Mouse (Mus musculus) MEL (cell line): ENCODE data around the gene Zswim5. TPM values are rescaled to one million over a fixed set of nuclear protein-coding genes. Genes with fewer than 3 reads are reported as not detected.

Source experiments
- DNase-seq: peaks from one replicate; pipeline ENCODE4 v3.0.0; 2011; ENCODE audit warnings: low read depth, low spot score
- H3K27ac ChIP-seq: 2 replicates; pipeline ENCODE4 v1.5.1; 2012; ENCODE audit warnings: low read depth, mild to moderate bottlenecking, control low read depth, low read length, moderate library complexity; ENCODE audit not compliant: control insufficient read depth
- H3K27me3 ChIP-seq, 2 experiments: fragments of 150-350 bp in 1 of 2; sonication (generic) in 1 of 2; 2 replicates each; pipeline ENCODE4 v1.6.1; 2012; ENCODE audit warnings: low read length in 2 of 2, mild to moderate bottlenecking in 2 of 2, improper control_type of control experiment in 1 of 2, moderate library complexity in 1 of 2; ENCODE audit not compliant: insufficient read depth in 2 of 2, control insufficient read depth in 1 of 2
- H3K36me3 ChIP-seq, 2 experiments: 2 replicates each; pipeline ENCODE4 v1.6.1; 2012 to 2014; ENCODE audit warnings: low read length in 2 of 2, improper control_type of control experiment in 1 of 2, inconsistent platforms in 1 of 2, mild to moderate bottlenecking in 1 of 2; ENCODE audit not compliant: insufficient read depth in 2 of 2, control insufficient read depth in 1 of 2
- H3K4me1 ChIP-seq, 2 experiments: fragments of 150-350 bp in 1 of 2; sonication (generic) in 1 of 2; 2 replicates each; pipeline ENCODE4 v1.6.1; 2012; ENCODE audit warnings: low read length in 2 of 2, improper control_type of control experiment in 1 of 2, mild to moderate bottlenecking in 1 of 2; ENCODE audit not compliant: insufficient read depth in 2 of 2, control insufficient read depth in 1 of 2
- H3K4me3 ChIP-seq, 2 experiments: fragments of 150-350 bp in 1 of 2; sonication (generic) in 1 of 2; 2 replicates each; pipeline ENCODE4 v1.5.1; 2012; ENCODE audit warnings: low read depth in 2 of 2, low read length in 2 of 2, mild to moderate bottlenecking in 2 of 2, moderate library complexity in 2 of 2, control low read depth in 1 of 2, improper control_type of control experiment in 1 of 2; ENCODE audit not compliant: control insufficient read depth in 1 of 2, insufficient read depth in 1 of 2
- H3K79me2 ChIP-seq: 2 replicates; pipeline ENCODE4 v1.6.1; 2012; ENCODE audit warnings: mild to moderate bottlenecking, low read length, moderate library complexity; ENCODE audit not compliant: control insufficient read depth, poor library complexity, insufficient read depth
- H3K9ac ChIP-seq: 2 replicates; pipeline ENCODE4 v1.6.1; 2012; ENCODE audit warnings: low read depth, mild to moderate bottlenecking, control low read depth, low read length, moderate library complexity; ENCODE audit not compliant: control insufficient read depth, poor library complexity, severe bottlenecking
- H3K9me3 ChIP-seq: fragments of 150-350 bp; sonication (generic); replicated peaks from 2 replicates; pipeline ENCODE4 v1.6.1; 2012; ENCODE audit warnings: mild to moderate bottlenecking, low read length, improper control_type of control experiment, moderate library complexity; ENCODE audit not compliant: insufficient read depth
- CTCF ChIP-seq, 3 experiments: IDR thresholded peaks in 2 of 3; conservative IDR thresholded peaks in 1 of 3; 2 replicates each; pipeline ENCODE4 v1.5.1; 2011 to 2012; ENCODE audit warnings: low read length in 3 of 3, low read depth in 2 of 3, mild to moderate bottlenecking in 2 of 3, improper control_type of control experiment in 1 of 3, inconsistent platforms in 1 of 3, mixed read lengths in 1 of 3, moderate library complexity in 1 of 3; ENCODE audit not compliant: control insufficient read depth in 1 of 3, insufficient read depth in 1 of 3, poor library complexity in 1 of 3, severe bottlenecking in 1 of 3
- E2F4 ChIP-seq: IDR thresholded peaks from 2 replicates; pipeline ENCODE4 v1.6.1; 2011; ENCODE audit warnings: low read depth, low read length, improper control_type of control experiment, borderline replicate concordance
- EP300 ChIP-seq, 2 experiments: IDR thresholded peaks; 2 replicates each; pipeline ENCODE4 v1.6.1; 2011; ENCODE audit warnings: improper control_type of control experiment in 2 of 2, low read length in 2 of 2, low read depth in 1 of 2, mild to moderate bottlenecking in 1 of 2
- GABPA ChIP-seq: IDR thresholded peaks from 2 replicates; pipeline ENCODE4 v1.6.1; 2012; ENCODE audit warnings: low read depth, mild to moderate bottlenecking, inconsistent platforms, low read length, improper control_type of control experiment, moderate library complexity
- JUND ChIP-seq: IDR thresholded peaks from 2 replicates; pipeline ENCODE4 v1.6.1; 2011; ENCODE audit warnings: low read depth, mild to moderate bottlenecking, improper control_type of control experiment, low read length
- MAFK ChIP-seq: IDR thresholded peaks from 2 replicates; pipeline ENCODE4 v1.6.1; 2011; ENCODE audit warnings: low read depth, mild to moderate bottlenecking, low read length, improper control_type of control experiment, borderline replicate concordance
- MAX ChIP-seq: IDR thresholded peaks from 2 replicates; pipeline ENCODE4 v1.6.1; 2011; ENCODE audit warnings: low read length, improper control_type of control experiment
- MEF2A ChIP-seq: IDR thresholded peaks from 2 replicates; pipeline ENCODE4 v1.6.1; 2014; ENCODE audit warnings: low read depth, mild to moderate bottlenecking, inconsistent platforms, low read length, improper control_type of control experiment; ENCODE audit not compliant: poor library complexity, insufficient replicate concordance, severe bottlenecking; ENCODE audit errors: extremely low read depth
- MXI1 ChIP-seq: IDR thresholded peaks from 2 replicates; pipeline ENCODE4 v1.6.1; 2011; ENCODE audit warnings: mild to moderate bottlenecking, low read depth, low read length, improper control_type of control experiment
- NELFE ChIP-seq: IDR thresholded peaks from 2 replicates; pipeline ENCODE4 v1.6.1; 2011; ENCODE audit warnings: low read depth, low read length, improper control_type of control experiment
- POLR2AphosphoS2 ChIP-seq: IDR thresholded peaks from 2 replicates; pipeline ENCODE4 v1.6.1; 2011; ENCODE audit warnings: low read length, improper control_type of control experiment
- RAD21 ChIP-seq: IDR thresholded peaks from 2 replicates; pipeline ENCODE4 v1.6.1; 2011; ENCODE audit warnings: mild to moderate bottlenecking, low read depth, low read length, improper control_type of control experiment
- SMC3 ChIP-seq: IDR thresholded peaks from 2 replicates; pipeline ENCODE4 v1.6.1; 2011; ENCODE audit warnings: low read depth, low read length, improper control_type of control experiment
- USF1 ChIP-seq: IDR thresholded peaks from 2 replicates; pipeline ENCODE4 v1.6.1; 2014; ENCODE audit warnings: low read depth, mild to moderate bottlenecking, inconsistent platforms, low read length, improper control_type of control experiment, moderate library complexity
- USF2 ChIP-seq, 2 experiments: IDR thresholded peaks; 2 replicates each; pipeline ENCODE4 v1.6.1; 2011 to 2012; ENCODE audit warnings: improper control_type of control experiment in 2 of 2, low read length in 2 of 2, borderline replicate concordance in 1 of 2, inconsistent platforms in 1 of 2, low read depth in 1 of 2, mild to moderate bottlenecking in 1 of 2; ENCODE audit not compliant: insufficient read depth in 1 of 2
- ZKSCAN1 ChIP-seq: IDR thresholded peaks from 2 replicates; pipeline ENCODE4 v1.6.1; 2012; ENCODE audit warnings: low read depth, mild to moderate bottlenecking, inconsistent platforms, low read length, improper control_type of control experiment, moderate library complexity
- ZMIZ1 ChIP-seq: IDR thresholded peaks from 2 replicates; pipeline ENCODE4 v1.6.1; 2012; ENCODE audit warnings: low read depth, mild to moderate bottlenecking, inconsistent platforms, low read length, improper control_type of control experiment, moderate library complexity
- polyA plus RNA-seq, 2 experiments: library from polyadenylated mRNA; stranded (reverse) in 1 of 2; unstranded in 1 of 2; fragments of >175 nt in 1 of 2; fragments of >200 nt in 1 of 2; gene quantifications; 2 replicates each; pipeline versions ENCODE4 v1.2.1 to v1.2.4; 2012; ENCODE audit warnings: low replicate concordance in 2 of 2, low read depth in 1 of 2; ENCODE audit not compliant: insufficient read length in 2 of 2, insufficient read depth in 1 of 2, missing spikeins in 1 of 2
- total RNA-seq: library from RNA; depleted of rRNA; stranded (reverse); fragments of 300-350 nt; gene quantifications from 2 replicates; pipeline ENCODE4 v1.2.3, GENCODE M21; 2012

The Zswim5 gene
- total and polyA plus RNA-seq, 3 experiments: 0.03 TPM; not detected in 2

- peaks cover 2 to 12% of the 10 kb centered on the region in 2 experiments for H3K27me3 ChIP-seq
- TF ChIP-seq MAX (no peak), POLR2AphosphoS2 (no peak)
- H3K9me3 ChIP-seq: no peaks in the 10 kb centered on the region
- no peaks in the 10 kb centered on the region for H3K4me1 ChIP-seq
- DNase-seq: no peak
- H3K27ac ChIP-seq: no peak overlapping the region
- no peaks in the 10 kb centered on the region for H3K36me3 ChIP-seq
- H3K79me2 ChIP-seq: no peaks in the 10 kb centered on the region
- H3K4me3 ChIP-seq: no peak overlapping the region
- no peak overlapping the region for H3K9ac ChIP-seq
Measured at GRCm38 (mm10) chr4:116876630-116876994, 564 bp upstream of the Zswim5 start.

- TF ChIP-seq POLR2AphosphoS2: no peak
- TF ChIP-seq E2F4: no peak
- TF ChIP-seq ZMIZ1: no peak
- no peak for TF ChIP-seq SMC3
- no peak for TF ChIP-seq JUND
- TF ChIP-seq USF2 (IDR thresholded peaks at IDR 0.05; ENCODE audit: borderline replicate concordance in 1 of 2, insufficient read depth in 1 of 2, low read depth in 1 of 2, low read length in 2 of 2): no peak
- TF ChIP-seq NELFE: no peak
- no peak for TF ChIP-seq ZKSCAN1
- TF ChIP-seq GABPA: no peak
- TF ChIP-seq MEF2A: no peak
- no peak for TF ChIP-seq MAFK
- TF ChIP-seq EP300 (IDR thresholded peaks at IDR 0.05; ENCODE audit: low read depth in 1 of 2, low read length in 2 of 2): no peak
- no peak for TF ChIP-seq USF1
- no peak for TF ChIP-seq RAD21
- TF ChIP-seq MXI1: no peak
- TF ChIP-seq CTCF (IDR thresholded peaks at IDR 0.05 in 2 of 3, conservative IDR thresholded peaks at IDR 0.05 in 1 of 3; ENCODE audit: control insufficient read depth in 1 of 3, insufficient read depth in 1 of 3, low read depth in 2 of 3, low read length in 3 of 3, poor library complexity in 1 of 3, severe bottlenecking in 1 of 3): no peak
- TF ChIP-seq, all 39 proteins: peak for 0
Measured at GRCm38 (mm10) chr4:116877729-116878321, 649 bp downstream of the Zswim5 start.

More at GRCm38 (mm10) chr4:116877729-116878321, 649 bp downstream of the Zswim5 start:
- Histone ChIP-seq H3K9ac (no peak overlapping the region), H3K27ac (no peak overlapping the region), H3K79me2 (no peaks in the 10 kb centered on the region), H3K4me1 (no peaks in the 10 kb centered on the region), H3K27me3 (peaks cover 2 to 20% of the 10 kb centered on the region in 2 experiments), H3K4me3 (no peak overlapping the region), H3K36me3 (no peaks in the 10 kb centered on the region), H3K9me3 (no peaks in the 10 kb centered on the region)
- DNase-seq: no peak
